Mouse (Mus musculus): ENCODE measurements around the gene Olfr1335.
"Not testable (repeated sequence)": the region's sequence is repeated elsewhere in the genome, so short reads cannot be mapped to it uniquely, and the experiment has no call there.

- TF ChIP-seq HCFC1 (IDR thresholded peaks at IDR 0.05; ENCODE audit: low read depth, low read length); JUND (IDR thresholded peaks at IDR 0.05; ENCODE audit: low read depth, low read length); CHD1 (IDR thresholded peaks at IDR 0.05; ENCODE audit: low read depth, low read length); SIN3A (IDR thresholded peaks at IDR 0.05; ENCODE audit: low read length); CTCF (IDR thresholded peaks at IDR 0.05 in 2 of 3, conservative IDR thresholded peaks at IDR 0.05 in 1 of 3; ENCODE audit: control insufficient read depth in 1 of 3, insufficient read depth in 1 of 3, low read depth in 2 of 3, low read length in 3 of 3, poor library complexity in 1 of 3, severe bottlenecking in 1 of 3); SMC3 (IDR thresholded peaks at IDR 0.05; ENCODE audit: low read depth, low read length); POLR2AphosphoS2 (IDR thresholded peaks at IDR 0.05; ENCODE audit: low read length); TAL1 (IDR thresholded peaks at IDR 0.05; ENCODE audit: low read length): not testable (repeated sequence)
Measured at GRCm38 (mm10) chr4:118792796-118793195, 16.9 kb downstream of the Olfr1335 start.

Data from MEL (cell line).